Comparison of ENCODE assay signal across 23 mouse cellular contexts in genomic region chr4:132007123-132007522, GRCm38 (mm10).
A peak's percentile ranks its signal among the peaks of the same experiment; 100 is the strongest.
DNase-seq lines count a peak whose midpoint lies in the region; TF ChIP-seq lines count a peak whose summit lies in the region.
"Had no signal": no experiment of that assay in that cellular context is flagged by ENCODE, and none has a peak within 500 bp of the region (broad histone marks: within the 10 kb centered on the region; RNA-seq: fewer than 3 reads in every experiment).

No protein-coding gene starts in this region.

- peaks cover 15% of the 10 kb centered on the region for H3K36me3 ChIP-seq in spleen, adult 2 months (ENCODE audit: control insufficient read depth, insufficient read depth, low read length)

- peak overlapping the region; percentile 55 for H3K27ac ChIP-seq in spleen, adult 2 months (ENCODE audit: insufficient read depth, low read length)
- H3K27ac ChIP-seq: embryonic facial prominence, embryonic 13.5 days; embryonic facial prominence, embryonic 15.5 days; forebrain, embryonic 10.5 days; forebrain, embryonic 12.5 days had no signal

- DNase-seq in heart, adult 11 months = peak; percentile 93
- DNase-seq in heart, postnatal 10 days = no peak
- DNase-seq in spleen, adult 2 months (ENCODE audit: low read depth in 1 of 2, low spot score in 2 of 2) = no peak
- no peak for DNase-seq in spleen, postnatal 4 days (ENCODE audit: low spot score in 2 of 2)
- DNase-seq in gastrocnemius, adult 8-10 months (ENCODE audit: low spot score in 2 of 2) = no peak
- DNase-seq: adrenal gland, adult 8-10 months; adrenal gland, postnatal 14 days; adrenal gland, postnatal 36 days; B cell, adult 2 months; cerebellum, adult 11 months; cerebellum, adult 18-20 months; cerebellum, adult 8-10 months; cerebellum, adult 9-11 months; cerebellum, postnatal 14 days; cerebellum, postnatal 36 days; embryo, embryonic 11 days had no signal

- 85% methylated on average over 7 of the region's 7 CpGs for WGBS in spleen, adult 2 months

- no peak overlapping the region for H3K4me3 ChIP-seq in spleen, adult 2 months (ENCODE audit: extremely low read depth, insufficient read depth, insufficient read length)
- H3K4me3 ChIP-seq: embryonic facial prominence, embryonic 13.5 days; embryonic facial prominence, embryonic 15.5 days; erythroblast, embryonic 14.5 days; forebrain, embryonic 10.5 days; forebrain, embryonic 12.5 days had no signal

- peaks cover 5% of the 10 kb centered on the region; the same call in 1 of the 2 replicates for H3K4me1 ChIP-seq in spleen, adult 2 months (ENCODE audit: control insufficient read depth, insufficient read depth, insufficient read length)
- H3K4me1 ChIP-seq: embryonic facial prominence, embryonic 13.5 days; embryonic facial prominence, embryonic 15.5 days had no signal

- H3K27me3 ChIP-seq in spleen, adult 2 months (ENCODE audit: control insufficient read depth, insufficient read depth, low read length) = no peaks in the 10 kb centered on the region
- H3K27me3 ChIP-seq: CH12.LX; embryonic facial prominence, embryonic 13.5 days; embryonic facial prominence, embryonic 15.5 days; forebrain, embryonic 12.5 days; Patski had no signal

- intact Hi-C loops in heart, postnatal 10 days (cut with DNase I) = no loop called here

- no peak for TF ChIP-seq CTCF in spleen, adult 2 months (IDR thresholded peaks at IDR 0.05; ENCODE audit: extremely low read depth, insufficient read depth, insufficient read length, insufficient replicate concordance)

- no peak for TF ChIP-seq POLR2A in spleen, adult 2 months (IDR thresholded peaks at IDR 0.05; ENCODE audit: low read depth, low read length)
